Mouse (Mus musculus) hindbrain, embryonic 11.5 days (tissue): ENCODE results near the gene Rgs10. TPM values are rescaled to one million over a fixed set of nuclear protein-coding genes. Genes with fewer than 3 reads are reported as not detected.

Experiments
- ATAC-seq: fragments of 200-750 bp; cut with Nextera tagmentation; 2 replicates; pipeline ENCODE4 v1.8.0; 2017; ENCODE audit warnings: mild to moderate bottlenecking, moderate TSS enrichment, moderate library complexity; ENCODE audit not compliant: low FRiP score
- DNase-seq: peaks from one replicate; pipeline ENCODE4 v3.0.0-alpha.2; 2015; ENCODE audit warnings: low spot score
- H3K27ac ChIP-seq: fragments of 300-500 bp; sonication (generic); 2 replicates; pipeline ENCODE4 v1.5.1; 2014; ENCODE audit warnings: mild to moderate bottlenecking, low read depth, low read length
- H3K27me3 ChIP-seq: fragments of 300-500 bp; sonication (generic); 2 replicates; pipeline ENCODE4 v1.6.1; 2014; ENCODE audit warnings: mild to moderate bottlenecking, low read length, moderate library complexity, mixed read lengths; ENCODE audit not compliant: control insufficient read depth, insufficient read depth
- H3K36me3 ChIP-seq: fragments of 300-500 bp; sonication (generic); 2 replicates; pipeline ENCODE4 v1.6.1; 2014; ENCODE audit warnings: mild to moderate bottlenecking, low read length, moderate library complexity, mixed read lengths; ENCODE audit not compliant: control insufficient read depth, insufficient read depth
- H3K4me1 ChIP-seq: fragments of 300-500 bp; sonication (generic); replicated peaks from 2 replicates; pipeline ENCODE4 v1.6.1; 2014; ENCODE audit warnings: low read length, mixed read lengths; ENCODE audit not compliant: control insufficient read depth, insufficient read depth
- H3K4me2 ChIP-seq: fragments of 300-500 bp; sonication (generic); replicated peaks from 2 replicates; pipeline ENCODE4 v1.6.1; 2014; ENCODE audit warnings: mild to moderate bottlenecking, low read depth, low read length
- H3K4me3 ChIP-seq: fragments of 300-500 bp; sonication (generic); 2 replicates; pipeline ENCODE4 v1.5.1; 2014; ENCODE audit warnings: low read depth, low read length
- H3K9ac ChIP-seq: fragments of 300-500 bp; sonication (generic); 2 replicates; pipeline ENCODE4 v1.6.1; 2014; ENCODE audit warnings: low read depth, low read length
- H3K9me3 ChIP-seq: fragments of 300-500 bp; sonication (generic); 2 replicates; pipeline ENCODE4 v1.6.1; 2016; ENCODE audit warnings: low read length; ENCODE audit not compliant: control insufficient read depth
- WGBS: fragments of 180-500 bp; shearing (Covaris S2); extraction: QIAGEN DNeasy Blood & Tissue Kit; methylation state at CpG from one replicate; pipeline ENCODE4 v1.1.7; 2014; 5-methylcytosine and 5-hydroxymethylcytosine counted together
- polyA plus RNA-seq: library from polyadenylated mRNA; unstranded; fragments of >200 nt; fragmentation: Nextera tagmentation; extraction: Ambion mirVana; gene quantifications from 2 replicates; pipeline ENCODE4 v1.2.1, GENCODE M21; 2014

Gene Rgs10
- polyA plus RNA-seq, 1 experiment from 2014 or later = 12.4 TPM

DNA sequence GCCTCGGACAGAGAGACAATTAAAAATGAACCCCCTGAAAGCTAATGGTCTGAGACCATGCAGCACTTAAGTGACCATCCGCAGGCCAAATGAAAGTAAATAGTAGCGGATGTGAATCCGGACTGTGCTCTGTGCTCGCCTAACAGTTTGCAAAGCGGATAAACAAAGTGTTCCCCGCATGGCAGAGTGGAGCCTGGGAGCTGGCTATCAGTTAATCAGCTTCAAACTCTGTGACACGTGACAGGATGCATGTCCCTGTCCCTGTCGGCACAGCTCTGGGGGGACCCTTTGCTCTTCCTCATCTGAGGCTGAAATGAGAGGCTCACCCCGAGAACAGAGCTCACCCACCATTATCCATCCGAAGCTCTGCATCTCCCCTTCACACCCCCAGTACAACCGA, 49.2 kb downstream of the Rgs10 start:
- no peak overlapping the region for H3K27ac ChIP-seq
- no peak overlapping the region for H3K4me3 ChIP-seq
- WGBS = 85% methylated on average over 12 of the region's 12 CpGs
- DNase-seq (no peak), ATAC-seq (no peak)
- no peaks in the 10 kb centered on the region for H3K27me3 ChIP-seq
- no peaks in the 10 kb centered on the region for H3K4me1 ChIP-seq
- no peaks in the 10 kb centered on the region for H3K9me3 ChIP-seq
- H3K36me3 ChIP-seq = no peaks in the 10 kb centered on the region
- H3K4me2 ChIP-seq = no peak overlapping the region
- no peak overlapping the region for H3K9ac ChIP-seq

DNA sequence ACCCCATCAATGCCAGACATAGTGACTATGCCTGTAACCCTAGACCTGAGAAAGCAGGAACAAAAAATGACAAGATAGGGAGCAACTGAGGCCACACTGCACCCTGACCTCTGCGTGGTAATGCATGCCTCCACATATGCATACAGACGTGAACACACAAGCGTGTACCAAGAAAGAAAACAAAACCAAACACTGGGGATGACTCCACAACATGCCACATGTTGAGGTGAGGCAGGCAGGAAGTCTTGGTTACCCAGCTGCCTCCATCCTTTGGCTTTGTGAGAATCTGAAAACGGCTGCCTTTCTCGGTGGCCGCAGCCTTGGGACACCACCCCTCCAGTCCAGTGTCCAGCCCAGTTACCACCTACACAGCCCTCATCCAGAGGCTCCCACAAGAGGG, 49.7 kb downstream of the Rgs10 start:
- H3K9me3 ChIP-seq = no peaks in the 10 kb centered on the region
- H3K4me2 ChIP-seq = no peak overlapping the region
- H3K36me3 ChIP-seq = no peaks in the 10 kb centered on the region
- no peaks in the 10 kb centered on the region for H3K4me1 ChIP-seq
- no peaks in the 10 kb centered on the region for H3K27me3 ChIP-seq
- no peak for ATAC-seq
- 94% methylated on average over 6 of the region's 6 CpGs for WGBS
- H3K27ac ChIP-seq = no peak overlapping the region
- H3K4me3 ChIP-seq = no peak overlapping the region
- no peak overlapping the region for H3K9ac ChIP-seq
- DNase-seq = no peak

DNA sequence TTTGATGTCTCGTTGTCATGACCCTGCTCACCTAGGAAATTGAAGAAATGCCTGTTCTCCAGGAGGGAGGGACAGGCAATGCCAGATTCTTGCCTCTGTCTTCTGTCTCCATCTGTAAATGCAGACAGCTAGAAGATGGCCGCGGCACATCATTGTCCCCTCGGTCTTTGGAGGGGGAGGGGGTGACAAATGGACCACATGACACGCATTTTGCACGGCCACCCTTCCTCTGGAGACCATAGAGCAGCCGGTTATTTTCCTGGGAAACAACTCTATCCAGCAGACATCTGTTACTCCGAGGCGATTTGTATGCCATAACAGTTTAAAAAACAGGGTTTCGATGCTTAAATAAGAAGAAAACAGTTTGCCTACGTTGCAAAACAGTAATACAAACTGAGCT, 51.9 kb downstream of the Rgs10 start:
- no peak overlapping the region for H3K27ac ChIP-seq
- no peaks in the 10 kb centered on the region for H3K27me3 ChIP-seq
- no peaks in the 10 kb centered on the region for H3K4me1 ChIP-seq
- no peak overlapping the region for H3K4me2 ChIP-seq
- no peak overlapping the region for H3K9ac ChIP-seq
- WGBS = 68% methylated on average over 11 of the region's 11 CpGs
- no peak for ATAC-seq
- peak; percentile 30 for DNase-seq
- H3K9me3 ChIP-seq = no peaks in the 10 kb centered on the region
- H3K36me3 ChIP-seq = no peaks in the 10 kb centered on the region
- H3K4me3 ChIP-seq = no peak overlapping the region

DNA sequence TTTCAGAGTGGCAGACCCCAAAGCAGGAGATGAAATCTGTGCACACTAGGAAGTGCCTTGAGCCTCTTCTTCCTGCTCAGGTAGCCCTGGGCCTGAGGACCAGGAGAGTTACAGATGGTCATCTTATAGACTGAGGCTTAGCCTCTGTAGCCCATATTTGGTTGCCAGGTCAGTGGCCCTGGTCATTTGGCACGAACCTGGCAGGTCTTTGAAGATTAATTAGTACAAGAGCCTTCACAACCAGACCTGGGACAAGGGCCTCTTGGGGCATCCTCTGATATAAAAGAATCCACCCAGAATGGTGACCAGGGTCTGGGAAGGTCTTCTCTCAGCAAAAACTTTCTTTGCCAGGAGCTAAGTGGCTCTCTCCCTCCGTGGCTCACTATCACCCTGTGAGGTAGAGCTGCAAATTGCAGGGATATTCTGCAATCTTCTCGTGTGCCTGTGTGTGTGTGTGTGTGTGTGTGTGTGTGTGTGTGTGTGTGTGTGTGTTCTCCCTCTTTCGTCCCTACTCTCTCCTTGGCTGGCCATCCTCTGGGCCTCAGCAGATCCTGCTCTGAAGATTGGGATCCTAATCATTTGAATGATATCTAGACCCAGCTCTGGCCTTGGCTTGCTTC, 53.4 kb downstream of the Rgs10 start:
- 84% methylated on average over 4 of the region's 4 CpGs for WGBS
- H3K4me2 ChIP-seq = no peak overlapping the region
- H3K36me3 ChIP-seq = no peaks in the 10 kb centered on the region
- no peaks in the 10 kb centered on the region for H3K27me3 ChIP-seq
- DNase-seq = no peak
- H3K9ac ChIP-seq = no peak overlapping the region
- H3K4me1 ChIP-seq = no peaks in the 10 kb centered on the region
- H3K4me3 ChIP-seq = no peak overlapping the region
- ATAC-seq = no peak
- no peaks in the 10 kb centered on the region for H3K9me3 ChIP-seq
- no peak overlapping the region for H3K27ac ChIP-seq

DNA sequence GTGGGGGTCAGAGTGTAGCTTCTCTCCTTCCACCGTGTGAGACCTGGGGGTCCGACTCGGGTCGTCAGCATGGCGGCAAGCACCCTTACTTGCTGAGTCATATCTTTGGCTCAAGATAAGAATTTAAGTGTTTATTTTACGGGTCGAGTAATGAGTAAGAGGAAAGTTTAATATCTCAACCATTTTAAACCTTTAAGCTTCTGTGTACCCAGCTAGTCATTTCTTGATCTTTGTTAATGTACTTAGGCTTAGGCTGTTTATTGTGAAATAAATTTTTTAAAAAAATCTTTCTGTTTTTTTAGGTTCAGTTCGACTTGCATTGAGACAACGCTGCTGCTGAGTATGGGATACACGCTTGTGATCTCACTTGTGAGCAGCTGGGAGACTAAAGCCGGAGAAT, 54.0 kb downstream of the Rgs10 start:
- Histone ChIP-seq H3K27ac (no peak overlapping the region), H3K27me3 (no peaks in the 10 kb centered on the region), H3K9me3 (no peaks in the 10 kb centered on the region), H3K4me2 (no peak overlapping the region), H3K4me1 (no peaks in the 10 kb centered on the region), H3K36me3 (no peaks in the 10 kb centered on the region), H3K4me3 (no peak overlapping the region), H3K9ac (no peak overlapping the region)
- DNase-seq = no peak
- 93% methylated on average over 11 of the region's 11 CpGs for WGBS
- no peak for ATAC-seq

DNA sequence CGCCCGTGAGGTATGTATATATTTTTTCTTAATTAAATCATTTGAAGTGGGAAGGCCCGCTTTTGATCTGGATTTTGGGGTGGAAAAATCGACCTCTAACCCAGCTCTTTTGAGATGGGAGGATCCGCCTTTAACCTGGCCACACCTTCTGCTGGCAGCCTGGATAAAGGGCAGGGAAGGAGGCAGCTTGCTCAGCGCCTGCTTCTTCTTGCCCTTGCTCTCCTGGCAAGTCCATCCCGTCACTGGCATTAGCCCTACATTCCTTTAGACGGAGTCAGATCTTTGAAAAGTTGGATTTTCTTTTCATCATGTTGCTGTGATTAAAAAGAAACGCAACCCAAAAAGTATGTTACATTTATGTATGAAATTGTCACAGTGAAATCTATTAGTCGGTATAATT, 54.8 kb downstream of the Rgs10 start:
- Histone ChIP-seq H3K9me3 (no peaks in the 10 kb centered on the region), H3K27ac (no peak overlapping the region), H3K4me2 (no peak overlapping the region), H3K9ac (no peak overlapping the region), H3K36me3 (no peaks in the 10 kb centered on the region), H3K27me3 (no peaks in the 10 kb centered on the region), H3K4me1 (no peaks in the 10 kb centered on the region), H3K4me3 (no peak overlapping the region)
- DNase-seq = no peak
- no peak for ATAC-seq
- WGBS = 76% methylated on average over 10 of the region's 10 CpGs

DNA sequence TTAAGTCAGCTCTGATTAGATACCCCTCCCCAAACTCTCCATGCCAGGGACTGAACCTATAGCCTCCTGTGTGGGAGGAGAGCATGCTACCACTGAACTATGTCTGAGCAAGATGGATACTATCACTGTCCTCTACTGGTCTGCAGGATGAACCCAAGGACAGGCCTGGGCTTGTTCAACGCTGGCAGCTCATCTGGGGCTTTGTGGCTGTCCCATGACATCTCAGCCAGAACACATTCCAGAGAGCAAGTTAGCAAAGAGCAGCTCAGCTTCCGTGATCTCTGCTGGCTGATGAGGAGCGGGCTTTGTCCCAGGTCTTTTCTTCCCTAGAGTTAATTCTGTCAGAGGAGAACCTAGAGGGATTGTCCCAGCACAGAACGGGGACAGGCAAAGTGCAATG, 55.6 kb downstream of the Rgs10 start:
- no peak overlapping the region for H3K27ac ChIP-seq
- no peak for DNase-seq
- no peak overlapping the region for H3K4me2 ChIP-seq
- H3K4me3 ChIP-seq = no peak overlapping the region
- no peak for ATAC-seq
- H3K9me3 ChIP-seq = no peaks in the 10 kb centered on the region
- WGBS = 75% methylated on average over 4 of the region's 4 CpGs
- no peaks in the 10 kb centered on the region for H3K27me3 ChIP-seq
- no peaks in the 10 kb centered on the region for H3K36me3 ChIP-seq
- no peak overlapping the region for H3K9ac ChIP-seq
- no peaks in the 10 kb centered on the region for H3K4me1 ChIP-seq

DNA sequence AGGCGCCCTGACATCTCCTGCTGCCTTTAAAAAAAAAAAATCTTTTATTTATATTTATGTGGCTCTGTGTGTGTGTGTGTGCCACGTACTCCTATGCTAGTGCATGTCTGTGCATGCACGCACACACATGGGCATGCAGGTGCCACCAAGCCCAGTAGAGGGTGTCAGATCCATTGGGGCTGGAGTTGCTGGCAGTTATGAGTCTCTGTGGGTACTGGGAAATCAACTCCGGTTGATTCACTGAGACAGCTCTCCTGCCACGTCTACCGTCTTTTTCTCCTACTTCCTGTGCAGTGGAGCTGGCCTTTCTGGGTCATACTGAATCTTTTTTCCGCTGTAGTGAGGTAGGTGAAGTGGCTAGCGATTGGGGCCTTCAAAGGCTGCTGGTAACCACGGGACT, 58.8 kb downstream of the Rgs10 start:
- H3K27me3 ChIP-seq = no peaks in the 10 kb centered on the region
- H3K9me3 ChIP-seq = no peaks in the 10 kb centered on the region
- DNase-seq (no peak), ATAC-seq (no peak)
- no peaks in the 10 kb centered on the region for H3K4me1 ChIP-seq
- H3K27ac ChIP-seq = no peak overlapping the region
- H3K4me2 ChIP-seq = no peak overlapping the region
- H3K9ac ChIP-seq = no peak overlapping the region
- no peak overlapping the region for H3K4me3 ChIP-seq
- WGBS = 84% methylated on average over 9 of the region's 9 CpGs
- no peaks in the 10 kb centered on the region for H3K36me3 ChIP-seq

DNA sequence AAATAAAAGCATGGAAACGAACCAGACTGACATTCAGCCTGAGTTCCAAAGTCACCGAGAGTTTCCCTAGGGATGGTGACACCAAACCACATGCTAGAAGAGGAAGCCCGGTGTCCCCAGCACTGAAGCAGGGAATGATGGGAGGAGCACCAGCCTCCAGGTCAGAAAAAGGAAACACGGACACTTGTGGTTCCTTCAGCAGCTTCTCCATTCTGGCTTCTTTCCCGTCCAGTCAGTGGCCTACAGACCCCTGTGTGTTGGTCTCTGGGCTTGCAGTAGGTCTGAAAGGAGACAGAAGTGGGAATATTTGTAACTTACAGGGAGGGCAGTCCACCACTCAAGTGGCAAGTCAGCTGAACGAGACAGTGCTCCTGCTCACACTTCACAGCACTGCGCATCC, 59.4 kb downstream of the Rgs10 start:
- Histone ChIP-seq H3K9me3 (no peaks in the 10 kb centered on the region), H3K9ac (no peak overlapping the region), H3K36me3 (no peaks in the 10 kb centered on the region), H3K4me1 (no peaks in the 10 kb centered on the region), H3K27me3 (no peaks in the 10 kb centered on the region), H3K4me3 (no peak overlapping the region), H3K27ac (no peak overlapping the region), H3K4me2 (no peak overlapping the region)
- ATAC-seq (no peak), DNase-seq (no peak)
- 79% methylated on average over 7 of the region's 7 CpGs for WGBS
